Mouse (Mus musculus) layer of hippocampus, postnatal 14 days (tissue): Measurements from ENCODE around the gene Znrf2. TPM values are rescaled to one million over a fixed set of nuclear protein-coding genes. Genes with fewer than 3 reads are reported as not detected.
"Not testable (repeated sequence)": the region's sequence is repeated elsewhere in the genome, so short reads cannot be mapped to it uniquely, and the experiment has no call there.

ENCODE experiments used
- DNase-seq, 2 experiments: peaks; one replicate each; pipeline ENCODE4 v3.0.0; 2021 to 2022; ENCODE audit warnings: low spot score in 2 of 2, mixed read lengths in 1 of 2
- total RNA-seq, 2 experiments: library from RNA; stranded (reverse); gene quantifications; 2 replicates each; pipeline ENCODE4 v1.2.3; 2021

The Znrf2 gene
- total RNA-seq, 2 experiments from 2014 or later = 30.7 to 31.5 TPM

DNA sequence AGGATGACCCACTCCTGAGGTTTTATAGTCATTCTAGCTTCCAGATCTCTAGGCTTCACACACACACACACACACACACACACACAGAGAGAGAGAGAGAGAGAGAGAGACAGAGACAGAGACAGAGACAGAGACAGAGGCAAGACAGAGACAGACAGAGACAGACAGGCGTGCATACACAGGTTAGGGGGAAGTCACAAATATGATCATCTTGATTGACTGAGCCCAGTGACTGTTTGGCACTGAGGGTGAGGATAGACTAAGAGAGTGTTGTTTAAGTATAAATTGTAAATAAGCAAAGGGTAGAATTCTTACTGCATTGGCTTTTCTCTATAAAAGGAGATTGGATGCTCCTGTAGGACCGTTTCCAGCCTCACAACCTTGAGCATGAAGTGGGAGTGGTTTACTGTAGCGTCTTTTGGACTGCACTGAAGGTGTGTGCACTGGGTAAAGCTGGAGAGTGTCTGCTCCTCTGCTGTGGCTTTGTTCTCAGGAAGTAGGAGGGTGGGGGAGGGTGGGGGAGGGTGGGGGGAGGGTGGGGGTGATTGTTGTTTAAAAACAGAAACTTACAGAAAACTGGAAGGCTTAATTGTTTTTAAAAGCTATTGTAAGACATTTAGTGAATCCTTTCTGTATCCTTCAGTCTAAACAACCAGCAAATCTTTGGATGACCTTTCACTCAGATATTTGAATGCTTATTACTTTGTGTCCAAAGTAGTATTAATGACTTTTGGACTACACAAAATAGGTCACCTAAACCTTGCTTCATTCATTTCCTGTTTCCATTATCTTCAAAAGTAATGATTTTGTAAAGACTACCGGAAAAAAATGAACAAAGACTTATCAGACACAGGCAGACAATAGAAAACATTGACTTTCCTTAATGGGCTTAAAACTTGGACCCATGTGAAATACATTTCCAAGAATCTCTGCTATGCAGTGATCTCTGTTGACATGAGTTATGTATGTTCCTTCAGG, 32.8 kb downstream of the Znrf2 start:
- DNase-seq = no peak

- no peak for DNase-seq
Observed at GRCm38 (mm10) chr6:54851778-54852177, 35.1 kb downstream of the Znrf2 start.

- no peak for DNase-seq
Observed at GRCm38 (mm10) chr6:54852669-54853068, 36.0 kb downstream of the Znrf2 start.

DNA sequence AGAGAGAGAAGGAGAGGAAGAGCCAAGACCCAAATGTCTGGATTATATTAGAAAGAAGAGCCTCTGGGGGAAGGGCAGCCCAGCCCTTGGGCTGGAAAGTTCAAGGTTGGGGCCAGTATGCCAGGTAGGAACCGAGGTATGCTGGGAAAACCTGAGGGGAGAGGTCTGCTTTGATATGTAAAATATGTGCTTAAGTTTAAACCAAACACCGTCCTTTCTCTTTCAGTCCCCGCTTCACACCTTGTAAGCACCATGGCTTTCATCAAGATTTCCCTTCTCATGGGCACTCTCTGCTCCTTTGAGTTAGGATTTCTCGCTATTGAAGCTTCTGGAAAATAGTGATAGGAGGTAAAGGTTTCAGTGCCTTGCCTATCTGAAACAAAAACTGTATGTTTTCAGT, 38.1 kb downstream of the Znrf2 start:
- no peak for DNase-seq

DNA sequence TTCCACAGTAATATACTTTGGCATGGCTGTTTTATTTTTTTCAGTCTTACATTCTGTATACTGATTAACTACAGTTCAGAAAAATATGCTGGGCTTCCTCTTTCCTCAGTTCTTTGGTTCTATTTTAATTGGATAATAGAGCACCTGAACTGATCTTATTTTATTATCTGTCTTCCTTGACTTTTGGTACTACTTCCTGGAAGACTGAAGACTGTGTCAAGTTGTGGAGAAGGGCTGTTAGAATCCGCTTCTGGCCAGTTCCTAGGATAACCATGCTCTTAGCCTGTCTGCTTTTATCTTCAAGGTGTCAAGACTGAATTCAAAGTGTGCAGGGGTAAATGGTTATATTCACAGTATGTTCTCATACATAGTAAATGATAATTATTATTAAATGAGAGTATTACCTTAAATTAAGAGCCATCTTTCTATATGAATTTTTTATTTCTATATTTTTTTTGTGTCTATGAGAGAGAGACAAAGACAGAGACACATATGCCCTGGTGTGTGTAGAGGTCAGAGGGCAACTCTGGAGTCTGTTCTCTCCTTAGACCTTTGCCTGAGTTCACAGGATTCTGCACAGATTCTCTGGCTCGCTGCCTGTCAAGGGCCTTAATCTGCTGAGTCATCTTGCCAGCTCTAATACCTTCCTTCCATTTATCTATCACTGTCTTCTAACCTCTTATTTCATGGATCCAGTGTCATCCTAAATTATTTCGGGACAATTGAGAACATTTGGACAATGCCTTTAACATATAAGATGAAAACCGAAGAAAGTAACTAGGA, 39.3 kb downstream of the Znrf2 start:
- no peak for DNase-seq

GRCm38 (mm10) chr6:54859159-54859558, 42.4 kb downstream of the Znrf2 start:
- DNase-seq = not testable (repeated sequence)

DNA sequence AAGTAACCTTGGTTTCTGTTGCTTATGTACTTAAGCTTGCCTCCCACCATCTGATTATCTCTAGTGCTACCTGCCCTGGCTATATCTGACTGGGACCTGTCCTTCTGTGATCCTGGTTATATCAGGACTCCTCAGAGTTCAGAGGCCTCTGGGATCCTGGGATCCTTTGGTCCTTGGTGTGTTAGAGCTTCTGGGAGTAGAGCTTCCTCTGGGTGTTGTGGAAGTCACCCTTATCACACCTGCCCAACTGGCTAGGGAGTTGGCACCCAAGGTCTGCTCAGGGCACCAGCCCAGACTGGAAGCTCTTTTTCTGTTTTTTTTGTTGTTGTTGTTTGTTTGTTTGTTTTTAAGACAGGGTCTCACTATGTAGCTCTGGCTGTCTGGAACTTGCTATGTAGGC, 43.5 kb downstream of the Znrf2 start:
- no peak for DNase-seq

GRCm38 (mm10) chr6:54866731-54867410, 50.2 kb downstream of the Znrf2 start:
- DNase-seq = no peak

GRCm38 (mm10) chr6:54867411-54867745, 50.7 kb downstream of the Znrf2 start:
- DNase-seq = no peak

GRCm38 (mm10) chr6:54873029-54873428, 56.3 kb downstream of the Znrf2 start:
- DNase-seq = no peak

- DNase-seq = no peak
Observed at GRCm38 (mm10) chr6:54876782-54877181, 60.1 kb downstream of the Znrf2 start.

- no peak for DNase-seq
Observed at GRCm38 (mm10) chr6:54877651-54878050, 60.9 kb downstream of the Znrf2 start.

DNA sequence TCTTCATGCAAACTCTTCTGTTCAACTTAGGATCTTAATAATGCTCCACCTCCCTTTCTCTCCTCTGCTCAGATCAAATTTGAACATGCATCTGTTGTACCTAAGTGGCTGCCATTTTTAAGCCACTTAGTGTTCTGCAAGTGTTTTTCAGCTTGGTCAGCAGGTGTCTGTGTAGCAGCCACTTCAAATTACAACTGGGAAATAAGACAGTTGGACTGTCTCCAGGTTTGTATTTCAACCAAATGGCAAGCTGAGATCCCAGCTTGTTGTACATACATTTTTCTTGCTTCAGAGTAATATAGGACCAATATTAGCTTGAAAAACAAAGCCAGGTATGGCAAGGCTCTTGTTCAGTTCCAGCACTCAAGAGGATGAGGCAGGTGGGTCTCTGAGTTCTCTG, 61.8 kb downstream of the Znrf2 start:
- no peak for DNase-seq

- DNase-seq = no peak
Observed at GRCm38 (mm10) chr6:54880086-54880485, 63.4 kb downstream of the Znrf2 start.

- no peak for DNase-seq
Observed at GRCm38 (mm10) chr6:54883424-54883823, 66.7 kb downstream of the Znrf2 start.

- DNase-seq = no peak
Observed at GRCm38 (mm10) chr6:54886195-54886594, 69.5 kb downstream of the Znrf2 start.

DNA sequence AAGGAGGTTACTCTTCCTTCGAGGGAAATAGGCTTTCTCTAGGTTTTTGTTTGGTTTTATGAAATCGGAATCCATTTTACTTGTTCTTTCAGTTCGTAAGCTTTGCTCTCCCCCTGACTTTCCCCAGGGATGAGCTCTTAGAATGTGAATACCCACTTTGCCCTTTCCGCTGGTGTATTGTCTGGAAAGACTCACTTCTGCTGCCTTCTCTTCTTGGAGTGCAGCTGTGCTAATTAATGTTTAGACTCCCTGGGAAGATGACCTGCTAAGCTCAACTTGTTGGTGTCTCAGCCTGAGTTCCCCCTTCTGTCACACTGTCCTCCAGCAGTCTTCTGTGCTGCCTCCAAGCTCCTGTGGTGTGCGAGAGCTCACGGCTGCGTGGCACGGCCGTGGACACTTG, 73.5 kb downstream of the Znrf2 start:
- no peak for DNase-seq

DNA sequence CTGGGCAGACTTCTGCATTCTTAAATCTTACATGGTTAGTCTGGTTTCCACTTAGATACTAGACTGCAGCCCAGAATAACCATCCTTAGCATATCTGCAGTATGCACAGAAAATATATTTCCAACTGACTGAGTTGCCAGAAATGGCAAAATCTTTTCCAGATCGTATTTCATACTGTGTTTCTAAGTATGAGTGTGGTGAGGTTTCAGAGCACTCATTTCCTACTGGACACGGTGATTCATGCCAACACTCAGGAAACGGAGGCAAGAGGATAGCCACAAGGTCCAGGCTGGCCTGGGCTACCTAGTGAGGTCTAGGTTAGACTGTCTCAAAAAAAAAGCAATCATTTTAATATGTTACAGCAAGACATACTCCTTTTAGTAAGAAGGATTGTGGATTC, 74.7 kb downstream of the Znrf2 start:
- no peak for DNase-seq

GRCm38 (mm10) chr6:54900256-54900655, 83.5 kb downstream of the Znrf2 start:
- no peak for DNase-seq

DNA sequence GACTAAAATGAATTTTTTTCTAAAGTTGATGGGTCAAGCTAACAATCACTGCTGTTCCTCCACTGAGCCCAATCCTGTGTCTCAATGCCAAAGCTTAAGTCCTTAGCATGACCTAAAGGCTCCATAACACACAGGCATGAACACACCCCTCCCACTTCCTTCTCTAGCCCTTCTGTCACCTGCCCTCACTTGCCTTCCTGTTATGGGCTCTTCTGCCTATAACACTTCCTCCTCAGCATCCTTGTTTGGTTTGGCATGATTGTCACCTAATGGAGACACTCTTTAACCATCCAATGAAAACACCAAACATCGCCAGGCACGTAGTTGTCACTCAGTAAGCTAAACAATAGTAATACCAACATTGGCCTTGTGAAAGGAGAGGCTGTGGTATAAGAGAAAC, 85.8 kb downstream of the Znrf2 start:
- no peak for DNase-seq
